Mouse (Mus musculus) hindbrain, embryonic 13.5 days (tissue): ENCODE results near the gene Cryab. TPM values are rescaled to one million over a fixed set of nuclear protein-coding genes. Genes with fewer than 3 reads are reported as not detected.

Experiments used
- ATAC-seq: fragments of 200-750 bp; cut with Nextera tagmentation; 2 replicates; pipeline ENCODE4 v1.8.0; 2017; ENCODE audit warnings: moderate TSS enrichment; ENCODE audit not compliant: low FRiP score
- H3K27ac ChIP-seq: fragments of 300-500 bp; sonication (generic); 2 replicates; pipeline ENCODE4 v1.5.1; 2015; ENCODE audit warnings: inconsistent platforms, mild to moderate bottlenecking, moderate library complexity
- H3K27me3 ChIP-seq: fragments of 300-500 bp; sonication (generic); 2 replicates; pipeline ENCODE4 v1.6.1; 2015; ENCODE audit warnings: mild to moderate bottlenecking, inconsistent platforms
- H3K36me3 ChIP-seq: fragments of 300-500 bp; sonication (generic); 2 replicates; pipeline ENCODE4 v1.6.1; 2015; ENCODE audit warnings: mild to moderate bottlenecking, inconsistent platforms
- H3K4me1 ChIP-seq: fragments of 300-500 bp; sonication (generic); replicated peaks from 2 replicates; pipeline ENCODE4 v1.6.1; 2015; ENCODE audit warnings: inconsistent platforms
- H3K4me2 ChIP-seq: fragments of 300-500 bp; sonication (generic); 2 replicates; pipeline ENCODE4 v1.6.1; 2015; ENCODE audit warnings: inconsistent platforms, mild to moderate bottlenecking, moderate library complexity
- H3K4me3 ChIP-seq: fragments of 300-500 bp; sonication (generic); 2 replicates; pipeline ENCODE4 v1.5.1; 2015; ENCODE audit warnings: mild to moderate bottlenecking, inconsistent platforms
- H3K9ac ChIP-seq: fragments of 300-500 bp; sonication (generic); 2 replicates; pipeline ENCODE4 v1.6.1; 2015; ENCODE audit warnings: mild to moderate bottlenecking, inconsistent platforms
- H3K9me3 ChIP-seq: fragments of 300-500 bp; sonication (generic); 2 replicates; pipeline ENCODE4 v1.6.1; 2016; ENCODE audit warnings: inconsistent platforms
- WGBS: fragments of 180-500 bp; shearing (Covaris S2); methylation state at CpG from one replicate; pipeline ENCODE4 v1.1.7; 2015; 5-methylcytosine and 5-hydroxymethylcytosine counted together
- polyA plus RNA-seq: library from polyadenylated mRNA; unstranded; fragments of >200 nt; fragmentation: Nextera tagmentation; extraction: Ambion mirVana; gene quantifications from 2 replicates; pipeline ENCODE4 v1.2.1, GENCODE M21; 2015

Cryab gene
- polyA plus RNA-seq = 10.7 and 11.3 TPM in 2 replicates

GRCm38 (mm10) chr9:50751323-50751722, at the start of gene Cryab:
Gene Cryab, plus strand, starts transcription at chr9:50751325.
- Histone ChIP-seq H3K4me1 (peaks cover 3% of the 10 kb centered on the region), H3K4me2 (no peak within 1 kb of the TSS), H3K4me3 (no peak within 1 kb of the TSS), H3K27me3 (peaks cover 10% of the 10 kb centered on the region), H3K9me3 (no peaks in the 10 kb centered on the region), H3K27ac (no peak within 1 kb of the TSS), H3K36me3 (no peaks in the 10 kb centered on the region), H3K9ac (no peak within 1 kb of the TSS)
- no peak for ATAC-seq
- 79% methylated on average over 22 of the region's 22 CpGs for WGBS

GRCm38 (mm10) chr9:50704907-50705306, 46.2 kb upstream of the Cryab start:
- H3K27ac ChIP-seq = no peak overlapping the region
- no peak overlapping the region for H3K4me2 ChIP-seq
- peaks cover 50% of the 10 kb centered on the region for H3K36me3 ChIP-seq
- H3K4me3 ChIP-seq = no peak overlapping the region
- H3K4me1 ChIP-seq = 0 out of 2 replicates have a peak, but pooled peaks cover 2% of the 10 kb centered on the region
- WGBS = 36% methylated on average over 6 of the region's 6 CpGs
- peaks cover 14% of the 10 kb centered on the region for H3K27me3 ChIP-seq
- H3K9ac ChIP-seq = no peak overlapping the region
- no peaks in the 10 kb centered on the region for H3K9me3 ChIP-seq
- no peak for ATAC-seq

- no peak for ATAC-seq
- Histone ChIP-seq H3K9ac (no peak overlapping the region), H3K36me3 (peaks cover 36% of the 10 kb centered on the region), H3K4me1 (no peaks in the 10 kb centered on the region), H3K4me2 (no peak overlapping the region), H3K27me3 (no peaks in the 10 kb centered on the region), H3K4me3 (no peak overlapping the region), H3K27ac (no peak overlapping the region), H3K9me3 (no peaks in the 10 kb centered on the region)
- 26% methylated on average over 2 of the region's 2 CpGs for WGBS
These were observed 42.0 kb upstream of the Cryab start for GRCm38 (mm10) chr9:50709108-50709507.

- Histone ChIP-seq H3K9ac (peak overlapping the region; percentile 13; the same call in 1 of the 2 replicates), H3K4me3 (no peak overlapping the region), H3K4me2 (no peak overlapping the region), H3K27ac (no peak overlapping the region), H3K9me3 (no peaks in the 10 kb centered on the region), H3K36me3 (peaks cover 31% of the 10 kb centered on the region), H3K4me1 (no peaks in the 10 kb centered on the region), H3K27me3 (no peaks in the 10 kb centered on the region)
- no peak for ATAC-seq
- WGBS = 88% methylated on average over 4 of the region's 4 CpGs
These were observed 39.8 kb upstream of the Cryab start for GRCm38 (mm10) chr9:50711337-50711736.

- ATAC-seq = no peak
- no peak overlapping the region for H3K9ac ChIP-seq
- no peak overlapping the region for H3K4me2 ChIP-seq
- no peaks in the 10 kb centered on the region for H3K27me3 ChIP-seq
- no peak overlapping the region for H3K27ac ChIP-seq
- H3K9me3 ChIP-seq = no peaks in the 10 kb centered on the region
- 74% methylated on average over 4 of the region's 4 CpGs for WGBS
- peaks cover 32% of the 10 kb centered on the region for H3K36me3 ChIP-seq
- H3K4me3 ChIP-seq = no peak overlapping the region
- no peaks in the 10 kb centered on the region for H3K4me1 ChIP-seq
These were observed 36.9 kb upstream of the Cryab start for GRCm38 (mm10) chr9:50714188-50714587.

GRCm38 (mm10) chr9:50718878-50719277, 32.2 kb upstream of the Cryab start:
- ATAC-seq = no peak
- 86% methylated on average over 4 of the region's 4 CpGs for WGBS
- H3K4me3 ChIP-seq = no peak overlapping the region

GRCm38 (mm10) chr9:50721061-50721460, 30.1 kb upstream of the Cryab start:
- Histone ChIP-seq H3K9me3 (no peaks in the 10 kb centered on the region), H3K4me3 (no peak overlapping the region), H3K9ac (no peak overlapping the region), H3K27me3 (no peaks in the 10 kb centered on the region), H3K36me3 (peaks cover 21% of the 10 kb centered on the region), H3K4me2 (no peak overlapping the region), H3K27ac (no peak overlapping the region), H3K4me1 (peaks cover 49% of the 10 kb centered on the region)
- 43% methylated on average over 12 of the region's 12 CpGs for WGBS
- ATAC-seq = no peak

More at GRCm38 (mm10) chr9:50718878-50719277, 32.2 kb upstream of the Cryab start:
- Histone ChIP-seq H3K4me2 (no peak overlapping the region), H3K9me3 (no peaks in the 10 kb centered on the region), H3K27ac (no peak overlapping the region), H3K27me3 (no peaks in the 10 kb centered on the region), H3K4me1 (peaks cover 27% of the 10 kb centered on the region), H3K9ac (no peak overlapping the region), H3K36me3 (peaks cover 22% of the 10 kb centered on the region)

GRCm38 (mm10) chr9:50722451-50722911, 28.6 kb upstream of the Cryab start:
- WGBS = 27% methylated on average over 8 of the region's 8 CpGs
- H3K9ac ChIP-seq = no peak overlapping the region
- peak; percentile 23; the same call in 1 of the 2 replicates for ATAC-seq
- H3K27ac ChIP-seq = peak overlapping the region; percentile 83
- peaks cover 63% of the 10 kb centered on the region for H3K4me1 ChIP-seq
- no peaks in the 10 kb centered on the region for H3K27me3 ChIP-seq
- no peaks in the 10 kb centered on the region for H3K9me3 ChIP-seq
- H3K36me3 ChIP-seq = peaks cover 10% of the 10 kb centered on the region; the same call in 1 of the 2 replicates
- peak overlapping the region; percentile 22 for H3K4me2 ChIP-seq
- H3K4me3 ChIP-seq = no peak overlapping the region

GRCm38 (mm10) chr9:50723406-50723805, 27.7 kb upstream of the Cryab start:
- Histone ChIP-seq H3K9me3 (no peaks in the 10 kb centered on the region), H3K27ac (peak overlapping the region; percentile 83), H3K36me3 (peaks cover 5% of the 10 kb centered on the region; the same call in 1 of the 2 replicates), H3K4me2 (peak overlapping the region; percentile 37), H3K27me3 (no peaks in the 10 kb centered on the region), H3K4me3 (0 out of 2 replicates have a peak overlapping the region, but pooled peaks have one; percentile 9), H3K4me1 (peaks cover 65% of the 10 kb centered on the region), H3K9ac (0 out of 2 replicates have a peak overlapping the region, but pooled peaks have one; percentile 35)
- 41% methylated on average over 7 of the region's 7 CpGs for WGBS
- no peak for ATAC-seq

GRCm38 (mm10) chr9:50724147-50724546, 27.0 kb upstream of the Cryab start:
- H3K27me3 ChIP-seq = no peaks in the 10 kb centered on the region
- H3K9me3 ChIP-seq = no peaks in the 10 kb centered on the region
- peak overlapping the region; percentile 83 for H3K4me2 ChIP-seq
- peak overlapping the region; percentile 62 for H3K9ac ChIP-seq
- H3K27ac ChIP-seq = peak overlapping the region; percentile 91
- peaks cover 70% of the 10 kb centered on the region for H3K4me1 ChIP-seq
- 75% methylated on average over 2 of the region's 2 CpGs for WGBS
- H3K4me3 ChIP-seq = peak overlapping the region; percentile 4; the same call in 1 of the 2 replicates
- no peak for ATAC-seq
- peaks cover 5% of the 10 kb centered on the region; the same call in 1 of the 2 replicates for H3K36me3 ChIP-seq

- peak overlapping the region; percentile 62 for H3K9ac ChIP-seq
- no peaks in the 10 kb centered on the region for H3K9me3 ChIP-seq
- peaks cover 70% of the 10 kb centered on the region for H3K4me1 ChIP-seq
- WGBS = 40% methylated on average over 3 of the region's 3 CpGs
- 0 out of 2 replicates have a peak, but pooled peaks cover 1% of the 10 kb centered on the region for H3K36me3 ChIP-seq
- peak overlapping the region; percentile 91 for H3K27ac ChIP-seq
- no peaks in the 10 kb centered on the region for H3K27me3 ChIP-seq
- ATAC-seq = no peak
- peak overlapping the region; percentile 4; the same call in 1 of the 2 replicates for H3K4me3 ChIP-seq
- H3K4me2 ChIP-seq = peak overlapping the region; percentile 83
These were observed 26.3 kb upstream of the Cryab start for GRCm38 (mm10) chr9:50724661-50725330.

GRCm38 (mm10) chr9:50725921-50726590, 25.1 kb upstream of the Cryab start:
- Histone ChIP-seq H3K4me1 (peaks cover 68% of the 10 kb centered on the region), H3K27ac (peak overlapping the region; percentile 91), H3K9ac (peak overlapping the region; percentile 87), H3K9me3 (no peaks in the 10 kb centered on the region), H3K27me3 (no peaks in the 10 kb centered on the region), H3K36me3 (no peaks in the 10 kb centered on the region), H3K4me3 (peak overlapping the region; percentile 59), H3K4me2 (peak overlapping the region; percentile 83)
- 21% methylated on average over 8 of the region's 8 CpGs for WGBS
- no peak for ATAC-seq
